Mouse (Mus musculus): Measurements from ENCODE around the gene Khdc1c.

- TF ChIP-seq GATA1 (IDR thresholded peaks at IDR 0.05; ENCODE audit: borderline replicate concordance, low read length) (no peak), FLI1 (IDR thresholded peaks at IDR 0.05; ENCODE audit: low read length) (no peak)
Observed at GRCm38 (mm10) chr1:21340745-21341144, 27.4 kb upstream of the Khdc1c start.
